Mouse (Mus musculus) lung, postnatal 0 days (tissue): ENCODE data around the gene Dph1.

Experiments used
- CTCF ChIP-seq: IDR thresholded peaks from 2 replicates; pipeline ENCODE4 v1.5.1; 2016; ENCODE audit warnings: antibody characterized with exemption, mild to moderate bottlenecking
- EP300 ChIP-seq: IDR thresholded peaks from 2 replicates; pipeline ENCODE4 v1.6.1; 2016; ENCODE audit warnings: antibody characterized with exemption, mild to moderate bottlenecking, control low read depth

DNA sequence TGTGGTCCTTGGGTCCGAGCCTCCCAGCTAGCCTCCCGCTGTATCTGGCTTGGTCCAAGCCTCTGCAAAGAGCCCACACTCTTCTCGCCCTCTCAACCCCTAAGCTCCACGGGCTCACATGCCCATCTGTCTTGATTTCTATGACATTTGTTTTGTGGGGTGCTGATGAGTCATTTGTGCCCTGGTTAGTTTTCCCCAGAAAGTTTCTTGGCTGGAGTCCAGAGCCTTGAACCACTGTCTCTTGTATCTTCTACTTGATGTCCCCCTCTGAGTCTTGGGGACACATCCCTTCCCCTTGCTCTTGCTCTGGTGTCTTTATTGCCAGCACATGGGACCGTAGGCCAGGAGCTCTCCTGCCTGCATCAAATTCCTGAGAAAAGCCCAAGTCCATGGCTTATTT is 8.9 kb upstream of the Dph1 start:
- TF ChIP-seq EP300, result no peak
- no peak for TF ChIP-seq CTCF
